Mouse (Mus musculus): ENCODE data around the gene Ttc16.
A peak's percentile ranks its signal among the peaks of the same experiment; 100 is the strongest.

Ttc16 gene

GRCm38 (mm10) chr2:32741273-32742172, 33.9 kb downstream of the Ttc16 start:
- peak; percentile 54 to 72 for DNase-seq

DNA sequence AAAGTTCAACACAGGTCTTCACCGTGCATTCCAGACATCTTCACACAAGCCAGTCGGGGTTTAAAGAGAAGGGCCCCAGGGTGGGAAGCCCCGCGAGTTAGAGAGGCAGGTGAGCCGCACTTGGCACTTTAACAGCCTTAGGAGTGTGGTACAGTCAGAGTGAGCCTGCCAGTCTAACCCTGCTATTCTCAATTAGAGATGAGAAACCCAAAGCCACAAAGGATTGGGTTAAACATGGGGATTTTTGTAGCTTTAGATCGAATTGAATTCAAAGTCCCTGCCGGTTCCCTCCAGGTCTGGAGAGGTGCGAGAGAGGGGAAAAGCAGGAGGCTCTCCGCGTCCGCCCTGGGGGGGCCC, 34.5 kb downstream of the Ttc16 start, which contains the start of gene 6330409D20Rik:
Gene 6330409D20Rik (minus strand): TSS at position 101 of the 357 bp plus-strand sequence.
- no peak for DNase-seq

- DNase-seq = no peak
Measured at GRCm38 (mm10) chr2:32739311-32739710, 36.1 kb downstream of the Ttc16 start.

DNA sequence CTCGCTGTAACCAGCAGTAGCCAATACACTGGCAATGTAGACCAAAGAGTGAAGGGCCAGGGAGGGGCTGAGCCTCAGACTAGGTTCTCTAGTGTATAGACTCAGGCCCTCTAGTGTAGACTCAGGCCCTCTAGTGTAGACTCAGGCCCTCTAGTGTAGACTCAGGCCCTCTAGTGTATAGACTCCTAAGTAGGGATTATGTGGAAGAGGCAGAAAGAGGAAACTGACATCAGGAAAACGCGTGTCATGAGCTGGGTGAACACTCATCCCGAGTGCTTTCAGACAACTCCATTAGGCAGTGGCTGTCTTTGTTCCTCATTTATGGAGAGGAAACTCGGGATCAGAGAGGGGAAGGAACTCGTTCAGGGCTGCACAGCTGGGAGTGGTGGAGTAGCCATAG, 38.4 kb downstream of the Ttc16 start:
- DNase-seq = no peak

DNA sequence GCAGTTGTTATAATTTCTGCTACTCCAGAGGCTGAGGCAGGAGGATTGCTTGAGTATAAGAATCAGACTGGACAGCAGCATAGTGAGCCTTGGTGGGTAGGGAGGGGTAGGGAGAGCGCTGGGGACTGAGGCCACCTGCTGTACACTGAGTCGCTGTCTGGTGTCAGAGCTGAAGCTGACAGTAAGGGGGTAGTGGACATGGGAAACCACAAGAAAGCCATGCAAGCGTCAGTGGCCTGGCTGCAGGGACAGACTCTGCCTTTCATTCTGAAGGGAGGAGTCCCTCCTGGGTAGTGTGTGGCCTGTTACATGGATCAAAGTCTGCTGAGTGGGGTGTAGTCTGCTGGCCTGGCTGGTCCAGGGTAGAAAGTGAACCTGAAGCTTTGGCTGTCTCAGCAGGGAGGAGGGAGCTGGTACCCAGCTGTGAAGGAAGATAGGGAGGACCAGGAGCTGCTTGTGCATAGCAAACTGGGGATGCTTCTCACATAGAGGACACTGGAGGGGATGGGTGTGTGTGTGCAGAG, 39.1 kb downstream of the Ttc16 start:
- DNase-seq = no peak

- DNase-seq = peak; percentile 82 to 90
Measured at GRCm38 (mm10) chr2:32734933-32735332, 40.5 kb downstream of the Ttc16 start.

- peak in 1 of 2 experiments; percentile 55 for DNase-seq
Measured at GRCm38 (mm10) chr2:32734480-32734879, 41.0 kb downstream of the Ttc16 start.

DNA sequence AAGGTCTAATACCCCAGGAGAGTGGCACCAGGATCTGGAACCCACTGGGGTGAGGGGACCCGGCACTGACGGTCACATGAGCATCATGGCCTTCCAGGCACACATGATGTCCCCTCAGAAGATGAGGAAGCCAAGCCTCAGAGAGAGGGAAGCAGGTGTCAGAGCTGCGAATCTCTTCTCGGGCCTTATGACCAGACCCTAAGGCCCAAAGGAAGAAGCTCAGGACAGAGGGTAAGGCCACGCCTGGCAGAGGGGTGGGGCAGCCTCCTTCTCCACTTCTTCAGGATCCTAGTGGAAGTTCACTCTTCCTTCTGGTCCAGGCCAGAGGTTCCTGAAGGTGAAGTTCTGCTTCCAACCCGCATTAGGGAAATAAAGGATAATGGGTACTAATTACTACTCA, 42.7 kb downstream of the Ttc16 start:
- no peak for DNase-seq

GRCm38 (mm10) chr2:32731911-32732310, 43.5 kb downstream of the Ttc16 start:
- no peak for DNase-seq

GRCm38 (mm10) chr2:32730854-32731253, 44.6 kb downstream of the Ttc16 start:
- DNase-seq = no peak

DNA sequence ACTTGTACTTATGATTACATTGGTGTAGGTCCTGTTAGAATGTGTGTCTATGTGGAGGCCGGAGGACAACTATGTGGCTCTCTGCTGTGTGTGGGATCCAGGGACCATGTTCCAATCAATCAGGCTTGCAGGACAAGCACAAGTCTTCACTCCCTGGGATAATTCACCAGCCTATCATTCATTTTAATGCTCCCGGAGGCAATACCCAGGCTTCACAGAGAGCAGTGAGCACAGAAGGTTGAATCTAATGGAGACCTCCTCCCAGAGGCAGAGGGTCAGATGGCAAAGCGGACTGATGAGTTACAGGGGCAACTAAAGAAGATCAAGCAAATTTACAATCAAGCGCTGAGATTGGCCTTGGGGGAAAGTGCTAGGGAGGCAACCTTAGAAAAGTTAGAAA, 45.9 kb downstream of the Ttc16 start:
- no peak for DNase-seq

- DNase-seq = peak; percentile 62 to 74
Measured at GRCm38 (mm10) chr2:32728463-32728862, 47.0 kb downstream of the Ttc16 start.

DNA sequence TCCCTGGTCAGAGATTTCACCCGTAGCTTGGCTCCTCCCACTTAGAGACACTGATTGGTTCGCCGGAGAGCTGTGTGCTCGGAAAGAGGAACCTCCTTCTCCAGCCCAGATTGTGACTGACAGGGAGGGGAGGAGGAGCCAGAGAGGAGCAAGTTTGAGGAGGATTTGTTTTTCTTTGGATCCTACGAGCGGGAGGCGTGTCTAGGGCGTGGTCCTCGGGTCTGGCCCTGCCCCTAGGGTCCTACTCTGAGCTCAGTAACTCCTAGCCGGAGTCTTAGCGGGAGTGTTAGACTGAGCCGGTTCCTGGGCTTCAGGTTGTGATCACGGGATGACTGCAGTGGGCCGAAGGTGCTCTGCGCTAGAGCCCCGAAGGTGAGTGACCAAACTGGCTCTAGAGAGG, 48.0 kb downstream of the Ttc16 start:
- DNase-seq = peak; percentile 97 to 98

GRCm38 (mm10) chr2:32724832-32725790, 50.3 kb downstream of the Ttc16 start:
- no peak for DNase-seq

DNA sequence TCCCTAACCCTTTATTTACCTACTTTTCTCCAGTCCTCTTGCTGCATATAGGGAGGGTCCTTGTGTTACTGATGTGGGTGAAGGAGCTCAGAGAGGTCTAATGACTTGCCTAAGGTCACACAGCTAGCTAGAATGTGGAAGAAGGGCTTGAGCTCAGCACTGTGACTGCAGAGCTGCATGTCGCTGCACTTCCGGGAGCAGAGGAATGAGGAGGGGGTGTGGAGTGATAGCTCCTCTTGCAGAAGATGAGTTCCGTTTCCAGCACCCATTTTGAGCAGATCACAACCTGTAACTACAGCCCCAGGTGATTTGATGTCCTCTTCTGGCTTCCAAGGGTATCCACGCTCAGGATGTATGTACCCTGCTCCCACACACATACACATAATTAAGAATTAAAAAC, 51.3 kb downstream of the Ttc16 start:
- DNase-seq = no peak

GRCm38 (mm10) chr2:32722581-32722980, 52.9 kb downstream of the Ttc16 start:
- no peak for DNase-seq

GRCm38 (mm10) chr2:32722046-32722445, 53.4 kb downstream of the Ttc16 start:
- DNase-seq = no peak

GRCm38 (mm10) chr2:32720681-32721229, 54.7 kb downstream of the Ttc16 start, which contains the start of gene Sh2d3c:
Sh2d3c (plus strand) TSS chr2:32721055.
- peak in 1 of 2 experiments; percentile 52 for DNase-seq

- no peak for DNase-seq
Measured at GRCm38 (mm10) chr2:32720053-32720452, 55.4 kb downstream of the Ttc16 start.

DNA sequence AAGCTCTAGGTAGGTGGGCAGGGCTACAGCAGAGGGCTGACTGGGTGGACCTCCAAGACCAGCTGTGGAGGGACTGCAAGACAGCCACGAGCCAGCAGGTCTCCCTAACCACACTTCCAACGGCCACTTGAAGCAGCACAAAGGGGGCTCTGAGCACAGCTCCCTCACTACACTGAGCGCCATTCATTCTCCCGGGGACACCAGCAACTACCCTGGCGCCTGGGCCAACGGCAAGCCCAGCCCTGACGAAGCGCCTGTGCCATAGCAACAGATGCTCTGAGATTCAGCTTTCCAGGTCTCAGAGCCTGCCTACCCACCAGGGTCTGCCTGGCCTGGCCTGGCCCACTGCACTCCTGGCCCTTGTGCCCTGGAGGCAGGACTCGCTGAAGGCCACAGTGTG, 56.7 kb downstream of the Ttc16 start:
- DNase-seq = no peak

GRCm38 (mm10) chr2:32714987-32715425, 60.4 kb downstream of the Ttc16 start:
- peak; percentile 72 to 75 for DNase-seq

- DNase-seq = no peak
Measured at GRCm38 (mm10) chr2:32714117-32714986, 61.1 kb downstream of the Ttc16 start.

Measured in lung, adult 18-20 months (tissue).